Mouse (Mus musculus) liver, postnatal 0 days (tissue): ENCODE results near the gene Ehd1. TPM values are rescaled to one million over a fixed set of nuclear protein-coding genes. Genes with fewer than 3 reads are reported as not detected.

ENCODE experiments used
- ATAC-seq: fragments of 200-750 bp; cut with Nextera tagmentation; 2 replicates; pipeline ENCODE4 v1.8.0; 2017; ENCODE audit warnings: mild to moderate bottlenecking, moderate library complexity
- DNase-seq: peaks from one replicate; pipeline ENCODE4 v3.0.0-alpha.2; 2016
- H3K27ac ChIP-seq: fragments of 300-500 bp; sonication (generic); 2 replicates; pipeline ENCODE4 v1.5.1; 2014; ENCODE audit warnings: antibody characterized with exemption, moderate library complexity, mild to moderate bottlenecking, low read depth
- H3K27me3 ChIP-seq: fragments of 300-500 bp; sonication (generic); 2 replicates; pipeline ENCODE4 v1.6.1; 2014; ENCODE audit warnings: low read length, control low read depth, mixed read lengths; ENCODE audit not compliant: insufficient read depth
- H3K36me3 ChIP-seq: fragments of 300-500 bp; sonication (generic); replicated peaks from 2 replicates; pipeline ENCODE4 v1.6.1; 2014; ENCODE audit warnings: mild to moderate bottlenecking, control low read depth, low read length, moderate library complexity, mixed read lengths; ENCODE audit not compliant: insufficient read depth
- H3K4me1 ChIP-seq: fragments of 300-500 bp; sonication (generic); 2 replicates; pipeline ENCODE4 v1.6.1; 2014; ENCODE audit warnings: antibody characterized with exemption, mild to moderate bottlenecking, control low read depth; ENCODE audit not compliant: insufficient read depth
- H3K4me2 ChIP-seq: fragments of 300-500 bp; sonication (generic); 2 replicates; pipeline ENCODE4 v1.6.1; 2014; ENCODE audit warnings: low read depth, mild to moderate bottlenecking, low read length, moderate library complexity, mixed read lengths
- H3K4me3 ChIP-seq: fragments of 300-500 bp; sonication (generic); 2 replicates; pipeline ENCODE4 v1.5.1; 2014; ENCODE audit warnings: low read depth, low read length
- H3K9ac ChIP-seq: fragments of 300-500 bp; sonication (generic); replicated peaks from 2 replicates; pipeline ENCODE4 v1.6.1; 2014; ENCODE audit warnings: mild to moderate bottlenecking, moderate library complexity
- H3K9me3 ChIP-seq: fragments of 300-500 bp; sonication (generic); 2 replicates; pipeline ENCODE4 v1.6.1; 2016; ENCODE audit warnings: mild to moderate bottlenecking, control low read depth, low read length, mixed read lengths
- CTCF ChIP-seq: sonication (generic); IDR thresholded peaks from 2 replicates; pipeline ENCODE4 v1.5.1; 2016; ENCODE audit warnings: antibody characterized with exemption, low read depth
- EP300 ChIP-seq: IDR thresholded peaks from 2 replicates; pipeline ENCODE4 v1.6.1; 2016; ENCODE audit warnings: antibody characterized with exemption, low read depth, mild to moderate bottlenecking
- WGBS: fragments of 180-500 bp; shearing (Covaris S2); extraction: QIAGEN DNeasy Blood & Tissue Kit; methylation state at CpG from one replicate; pipeline ENCODE4 v1.1.7; 2014; ENCODE audit not compliant: insufficient replicate concordance; 5-methylcytosine and 5-hydroxymethylcytosine counted together
- polyA plus RNA-seq: library from polyadenylated mRNA; unstranded; fragments of >200 nt; fragmentation: Nextera tagmentation; extraction: Ambion mirVana; gene quantifications from 2 replicates; pipeline ENCODE4 v1.2.1, GENCODE M21; 2015

The Ehd1 gene
- polyA plus RNA-seq, 1 experiment from 2014 or later, result 36.4 TPM

GRCm38 (mm10) chr19:6341453-6342077, 65.0 kb downstream of the Ehd1 start:
- Histone ChIP-seq H3K9ac (peak overlapping the region; percentile 75), H3K27ac (peak overlapping the region; percentile 94), H3K27me3 (no peaks in the 10 kb centered on the region), H3K36me3 (peaks cover 49% of the 10 kb centered on the region), H3K9me3 (no peaks in the 10 kb centered on the region), H3K4me2 (peak overlapping the region; percentile 94), H3K4me1 (peaks cover 37% of the 10 kb centered on the region), H3K4me3 (peak overlapping the region; percentile 76)
- TF ChIP-seq CTCF (no peak), EP300 (no peak)
- ATAC-seq (peak; percentile 1; the same call in 1 of the 2 replicates), DNase-seq (no peak)
- 5% methylated on average over 22 of the region's 23 CpGs for WGBS

- whole genome bisulfite sequencing, result 37% methylated on average over 5 of the region's 5 CpGs
- ATAC-seq (no peak), DNase-seq (no peak)
- no peaks in the 10 kb centered on the region for H3K9me3 ChIP-seq
- peak overlapping the region; percentile 94 for H3K4me2 ChIP-seq
- H3K27ac ChIP-seq, result no peak overlapping the region
- peak overlapping the region; percentile 76 for H3K4me3 ChIP-seq
- TF ChIP-seq EP300 (no peak), CTCF (no peak)
- peaks cover 33% of the 10 kb centered on the region for H3K4me1 ChIP-seq
- no peaks in the 10 kb centered on the region for H3K27me3 ChIP-seq
- H3K36me3 ChIP-seq, result peaks cover 46% of the 10 kb centered on the region
- H3K9ac ChIP-seq, result 0 out of 2 replicates have a peak overlapping the region, but pooled peaks have one; percentile 11
Measured at GRCm38 (mm10) chr19:6342276-6342933, 65.9 kb downstream of the Ehd1 start.

GRCm38 (mm10) chr19:6343066-6343925, 66.8 kb downstream of the Ehd1 start:
- H3K9me3 ChIP-seq, result no peaks in the 10 kb centered on the region
- WGBS, result 64% methylated on average over 19 of the region's 19 CpGs
- ATAC-seq, result no peak
- peaks cover 37% of the 10 kb centered on the region for H3K36me3 ChIP-seq
- TF ChIP-seq EP300 (no peak), CTCF (peak; percentile 24; the same call in 1 of the 2 replicates)
- H3K4me3 ChIP-seq, result no peak overlapping the region
- peaks cover 33% of the 10 kb centered on the region for H3K4me1 ChIP-seq
- no peak for DNase-seq
- no peak overlapping the region for H3K9ac ChIP-seq
- no peaks in the 10 kb centered on the region for H3K27me3 ChIP-seq
- no peak overlapping the region for H3K27ac ChIP-seq
- H3K4me2 ChIP-seq, result peak overlapping the region; percentile 94

GRCm38 (mm10) chr19:6343996-6344395, 67.5 kb downstream of the Ehd1 start:
- 79% methylated on average over 5 of the region's 5 CpGs for WGBS
- no peaks in the 10 kb centered on the region for H3K9me3 ChIP-seq

GRCm38 (mm10) chr19:6346023-6346422, 69.5 kb downstream of the Ehd1 start:
- 74% methylated on average over 5 of the region's 5 CpGs for WGBS
- Histone ChIP-seq H3K4me3 (no peak overlapping the region), H3K27ac (0 out of 2 replicates have a peak overlapping the region, but pooled peaks have one; percentile 29)

More at GRCm38 (mm10) chr19:6343996-6344395, 67.5 kb downstream of the Ehd1 start:
- no peak for DNase-seq
- H3K9ac ChIP-seq, result no peak overlapping the region
- H3K4me2 ChIP-seq, result no peak overlapping the region
- H3K27me3 ChIP-seq, result no peaks in the 10 kb centered on the region
- no peak for TF ChIP-seq CTCF
- TF ChIP-seq EP300, result no peak
- no peak for ATAC-seq
- peaks cover 30% of the 10 kb centered on the region for H3K36me3 ChIP-seq
- H3K4me3 ChIP-seq, result no peak overlapping the region
- peaks cover 34% of the 10 kb centered on the region for H3K4me1 ChIP-seq
- H3K27ac ChIP-seq, result no peak overlapping the region

GRCm38 (mm10) chr19:6346661-6347060, 70.1 kb downstream of the Ehd1 start:
- Histone ChIP-seq H3K9me3 (no peaks in the 10 kb centered on the region), H3K4me2 (no peak overlapping the region), H3K27me3 (no peaks in the 10 kb centered on the region), H3K4me3 (no peak overlapping the region), H3K9ac (no peak overlapping the region), H3K36me3 (peaks cover 36% of the 10 kb centered on the region), H3K27ac (no peak overlapping the region), H3K4me1 (peaks cover 26% of the 10 kb centered on the region)
- TF ChIP-seq EP300 (no peak), CTCF (no peak)
- 71% methylated on average over 10 of the region's 10 CpGs for WGBS
- ATAC-seq, result no peak
- no peak for DNase-seq

More at GRCm38 (mm10) chr19:6346023-6346422, 69.5 kb downstream of the Ehd1 start:
- Histone ChIP-seq H3K9me3 (no peaks in the 10 kb centered on the region), H3K4me2 (no peak overlapping the region), H3K9ac (no peak overlapping the region), H3K4me1 (peaks cover 28% of the 10 kb centered on the region), H3K36me3 (peaks cover 33% of the 10 kb centered on the region), H3K27me3 (no peaks in the 10 kb centered on the region)
- ATAC-seq (no peak), DNase-seq (no peak)
- no peak for TF ChIP-seq EP300
- TF ChIP-seq CTCF, result no peak
